Mouse (Mus musculus) neural tube, embryonic 14.5 days (tissue): ENCODE data around the gene Golt1b. TPM values are rescaled to one million over a fixed set of nuclear protein-coding genes. Genes with fewer than 3 reads are reported as not detected.
"Not testable (repeated sequence)": the region's sequence is repeated elsewhere in the genome, so short reads cannot be mapped to it uniquely, and the experiment has no call there.

Source experiments
- ATAC-seq: fragments of 200-750 bp; cut with Nextera tagmentation; 2 replicates; pipeline ENCODE4 v1.8.0; 2017; ENCODE audit warnings: low read depth, mild to moderate bottlenecking, moderate TSS enrichment, moderate library complexity
- H3K27ac ChIP-seq: fragments of 300-500 bp; sonication (generic); 2 replicates; pipeline ENCODE4 v1.5.1; 2014; ENCODE audit warnings: low read depth, mild to moderate bottlenecking, control low read depth, low read length, moderate library complexity, mixed read lengths
- H3K27me3 ChIP-seq: fragments of 300-500 bp; sonication (generic); 2 replicates; pipeline ENCODE4 v1.6.1; 2014; ENCODE audit warnings: low read length; ENCODE audit not compliant: control insufficient read depth, insufficient read depth
- H3K36me3 ChIP-seq: fragments of 300-500 bp; sonication (generic); 2 replicates; pipeline ENCODE4 v1.6.1; 2014; ENCODE audit warnings: low read length, mixed read lengths; ENCODE audit not compliant: control insufficient read depth, insufficient read depth
- H3K4me1 ChIP-seq: fragments of 300-500 bp; sonication (generic); 2 replicates; pipeline ENCODE4 v1.6.1; 2014; ENCODE audit warnings: low read length; ENCODE audit not compliant: control insufficient read depth, insufficient read depth
- H3K4me2 ChIP-seq: fragments of 300-500 bp; sonication (generic); 2 replicates; pipeline ENCODE4 v1.6.1; 2014; ENCODE audit warnings: mild to moderate bottlenecking, low read depth, low read length, control low read depth
- H3K4me3 ChIP-seq: fragments of 300-500 bp; sonication (generic); 2 replicates; pipeline ENCODE4 v1.5.1; 2014; ENCODE audit warnings: low read depth, low read length, control low read depth, mixed read lengths
- H3K9ac ChIP-seq: fragments of 300-500 bp; sonication (generic); replicated peaks from 2 replicates; pipeline ENCODE4 v1.6.1; 2014; ENCODE audit warnings: low read depth, mild to moderate bottlenecking, control low read depth, low read length, mixed read lengths
- H3K9me3 ChIP-seq: fragments of 300-500 bp; sonication (generic); 2 replicates; pipeline ENCODE4 v1.6.1; 2016; ENCODE audit warnings: low read length; ENCODE audit not compliant: control insufficient read depth
- WGBS: fragments of 180-500 bp; shearing (Covaris S2); extraction: QIAGEN DNeasy Blood & Tissue Kit; methylation state at CpG from one replicate; pipeline ENCODE4 v1.1.7; 2014; 5-methylcytosine and 5-hydroxymethylcytosine counted together
- polyA plus RNA-seq: library from polyadenylated mRNA; unstranded; fragments of >200 nt; fragmentation: Nextera tagmentation; extraction: Ambion mirVana; gene quantifications from 2 replicates; pipeline ENCODE4 v1.2.1, GENCODE M21; 2014

The Golt1b gene
- polyA plus RNA-seq: 80.4 and 87.0 TPM in 2 replicates

GRCm38 (mm10) chr6:142387011-142387754 lies at the start of gene Golt1b, which contains the start of gene Recql:
TSS of gene Golt1b (plus strand) at chr6:142387221.
TSS of gene Recql (minus strand) at chr6:142387087.
- Histone ChIP-seq H3K4me2 (peak within 1 kb of the TSS; percentile 79), H3K4me3 (peak within 1 kb of the TSS; percentile 98), H3K27me3 (no peaks in the 10 kb centered on the region), H3K36me3 (no peaks in the 10 kb centered on the region), H3K9ac (peak within 1 kb of the TSS; percentile 88), H3K9me3 (no peaks in the 10 kb centered on the region), H3K4me1 (peaks cover 6% of the 10 kb centered on the region; the same call in 1 of the 2 replicates), H3K27ac (no peak within 1 kb of the TSS; the same call in 1 of the 2 replicates)
- ATAC-seq: peak; percentile 100
- under 1% methylated on average over 77 of the region's 87 CpGs for WGBS

DNA sequence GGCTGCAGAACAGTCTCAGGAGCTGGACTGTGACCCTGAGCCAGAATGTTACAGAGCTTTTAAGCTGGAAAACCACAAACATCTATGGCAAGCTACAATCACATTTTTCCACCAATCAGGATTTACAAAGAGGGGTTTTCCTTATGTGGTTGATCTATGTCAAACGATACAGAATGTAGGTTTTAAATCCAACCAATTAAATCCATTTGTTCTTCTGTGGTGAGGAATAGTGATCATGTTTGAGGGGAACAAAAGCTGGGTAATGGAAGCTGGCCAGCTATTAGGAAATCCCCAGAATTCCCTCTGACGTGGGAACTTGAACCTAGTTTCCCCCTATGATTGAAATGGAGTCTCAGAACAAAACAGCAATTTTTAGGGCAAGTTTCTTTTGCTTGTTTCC lies 48.1 kb upstream of the Golt1b start:
- 72% methylated on average over 2 of the region's 2 CpGs for WGBS
- H3K4me1 ChIP-seq: no peaks in the 10 kb centered on the region
- no peak for ATAC-seq
- H3K27me3 ChIP-seq: no peaks in the 10 kb centered on the region
- H3K4me2 ChIP-seq: no peak overlapping the region
- no peak overlapping the region for H3K9ac ChIP-seq
- no peak overlapping the region for H3K4me3 ChIP-seq
- no peaks in the 10 kb centered on the region for H3K9me3 ChIP-seq
- no peaks in the 10 kb centered on the region for H3K36me3 ChIP-seq
- H3K27ac ChIP-seq: no peak overlapping the region

- H3K9ac ChIP-seq: no peak overlapping the region
- no peak overlapping the region for H3K4me3 ChIP-seq
- whole genome bisulfite sequencing: 62% methylated on average over 2 of the region's 2 CpGs
- no peak for ATAC-seq
- no peak overlapping the region for H3K27ac ChIP-seq
- no peaks in the 10 kb centered on the region for H3K27me3 ChIP-seq
- H3K9me3 ChIP-seq: no peaks in the 10 kb centered on the region
- H3K4me2 ChIP-seq: no peak overlapping the region
- H3K36me3 ChIP-seq: no peaks in the 10 kb centered on the region
- no peaks in the 10 kb centered on the region for H3K4me1 ChIP-seq
These were observed 47.4 kb upstream of the Golt1b start for GRCm38 (mm10) chr6:142339576-142339975.

DNA sequence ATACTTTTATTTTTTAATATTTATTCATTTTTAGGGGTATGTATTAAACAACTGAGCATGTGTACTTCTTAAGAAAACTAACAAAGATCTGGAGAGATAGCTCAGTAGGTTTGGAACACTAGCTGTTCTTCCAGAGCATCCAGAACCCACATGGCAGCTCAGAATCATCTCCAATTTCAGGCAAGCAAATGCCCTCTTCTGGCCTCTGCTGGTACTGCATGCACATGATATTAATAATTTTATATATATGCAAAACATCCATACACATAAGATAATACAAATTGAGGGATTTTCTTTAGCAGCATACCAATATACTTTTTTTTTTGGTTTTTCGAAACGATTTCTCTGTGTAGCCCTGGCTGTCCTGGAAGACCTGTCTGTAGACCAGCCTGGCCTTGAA lies 43.5 kb upstream of the Golt1b start:
- no peak overlapping the region for H3K4me3 ChIP-seq
- H3K27ac ChIP-seq: no peak overlapping the region
- no peak overlapping the region for H3K4me2 ChIP-seq
- H3K9me3 ChIP-seq: no peaks in the 10 kb centered on the region
- H3K27me3 ChIP-seq: no peaks in the 10 kb centered on the region
- no peak overlapping the region for H3K9ac ChIP-seq
- WGBS: 84% methylated on average over 2 of the region's 2 CpGs
- no peak for ATAC-seq
- no peaks in the 10 kb centered on the region for H3K36me3 ChIP-seq
- H3K4me1 ChIP-seq: peaks cover 10% of the 10 kb centered on the region; the same call in 1 of the 2 replicates

DNA sequence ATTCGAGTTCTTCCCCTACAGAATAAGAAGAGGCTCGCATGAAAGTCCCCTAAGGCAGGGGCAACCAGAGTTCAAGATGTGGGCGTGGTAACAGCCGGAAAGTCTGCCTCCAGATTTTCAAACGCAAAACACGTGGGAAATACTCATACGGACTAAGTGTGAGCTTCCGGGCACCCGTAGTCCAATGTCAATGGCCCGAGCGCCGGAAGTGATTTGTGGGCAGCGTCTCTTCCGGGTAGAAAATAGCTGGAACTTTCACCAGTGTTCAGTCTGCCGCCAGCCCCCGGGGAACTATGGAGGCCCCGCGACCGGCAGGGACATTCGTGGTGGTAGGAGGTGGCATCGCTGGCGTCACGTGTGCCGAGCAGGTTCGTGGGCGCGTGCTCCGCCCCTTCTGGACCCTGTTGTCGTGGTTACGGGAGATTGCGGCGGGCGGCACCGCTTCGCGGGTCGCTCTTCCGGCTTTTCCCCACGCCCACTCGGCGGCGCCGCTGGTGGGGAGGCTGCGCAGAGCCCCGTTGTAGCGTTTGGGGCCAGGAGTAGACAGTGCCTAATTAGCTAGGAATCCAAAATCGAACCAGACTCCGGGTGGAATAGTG lies 41.5 kb upstream of the Golt1b start, which contains the start of gene Pyroxd1:
TSS of gene Pyroxd1 (plus strand) at position 215 of the 599 bp plus-strand sequence.
- Histone ChIP-seq H3K9ac (peak within 1 kb of the TSS; percentile 59), H3K4me2 (peak within 1 kb of the TSS; percentile 59), H3K27me3 (no peaks in the 10 kb centered on the region), H3K27ac (peak within 1 kb of the TSS; percentile 72), H3K9me3 (no peaks in the 10 kb centered on the region), H3K4me1 (peaks cover 10% of the 10 kb centered on the region; the same call in 1 of the 2 replicates), H3K36me3 (peaks cover 5% of the 10 kb centered on the region; the same call in 1 of the 2 replicates), H3K4me3 (peak within 1 kb of the TSS; percentile 74)
- under 1% methylated on average over 48 of the region's 48 CpGs for WGBS
- ATAC-seq: peak; percentile 96

- no peak; the same call in 1 of the 2 replicates for ATAC-seq
- H3K36me3 ChIP-seq: peaks cover 10% of the 10 kb centered on the region
- no peaks in the 10 kb centered on the region for H3K27me3 ChIP-seq
- H3K9ac ChIP-seq: peak overlapping the region; percentile 59
- no peaks in the 10 kb centered on the region for H3K9me3 ChIP-seq
- H3K4me3 ChIP-seq: peak overlapping the region; percentile 74
- 60% methylated on average over 12 of the region's 12 CpGs for WGBS
- H3K4me2 ChIP-seq: peak overlapping the region; percentile 59
- peaks cover 10% of the 10 kb centered on the region; the same call in 1 of the 2 replicates for H3K4me1 ChIP-seq
- peak overlapping the region; percentile 72; the same call in 1 of the 2 replicates for H3K27ac ChIP-seq
These were observed 40.6 kb upstream of the Golt1b start for GRCm38 (mm10) chr6:142346181-142347110.

DNA sequence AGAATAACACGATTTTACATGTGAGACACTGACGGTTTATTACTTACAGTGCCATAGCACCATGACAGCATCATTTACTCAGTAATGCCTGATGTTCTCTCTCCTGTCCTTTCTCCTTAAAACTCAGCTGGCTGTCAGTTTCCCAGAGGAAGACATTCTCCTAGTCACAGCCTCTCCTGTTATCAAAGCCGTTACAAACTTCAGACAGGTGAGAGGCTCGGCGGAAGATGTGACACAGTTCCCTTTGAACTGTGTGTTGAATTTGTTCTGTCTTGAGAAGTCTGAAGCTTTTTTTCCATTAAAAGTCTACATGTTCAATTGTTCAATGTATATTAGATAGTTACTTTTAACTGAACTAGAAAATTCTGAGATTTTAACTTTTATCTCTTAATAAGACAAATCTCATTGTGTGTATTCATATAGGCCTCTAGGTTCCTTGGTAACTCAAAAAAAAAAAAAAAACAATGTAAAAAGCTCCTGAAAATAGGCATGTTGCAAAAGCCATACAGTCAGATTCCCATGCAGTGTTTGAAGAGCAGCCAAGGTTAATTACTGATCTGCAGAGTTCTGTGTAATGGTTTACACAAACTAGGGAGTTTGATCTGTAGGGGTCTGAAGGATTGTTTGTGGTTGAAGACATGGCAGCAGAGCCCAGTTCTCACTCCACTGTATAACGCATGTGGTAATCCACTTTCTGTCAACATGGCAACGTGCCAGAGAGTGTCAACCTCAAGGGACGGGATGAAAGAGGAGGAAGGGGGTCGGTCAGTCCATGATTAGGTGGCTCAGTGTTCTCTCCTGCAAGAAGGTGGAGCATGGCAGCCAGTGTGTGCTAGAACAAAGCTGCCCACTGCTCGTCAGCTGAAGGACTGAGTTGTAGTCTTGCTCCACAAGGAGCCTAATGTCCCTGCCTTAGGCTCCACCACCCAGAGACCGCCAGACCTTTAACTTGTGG lies 39.3 kb upstream of the Golt1b start:
- H3K27me3 ChIP-seq: no peaks in the 10 kb centered on the region
- H3K4me1 ChIP-seq: peaks cover 10% of the 10 kb centered on the region; the same call in 1 of the 2 replicates
- ATAC-seq: no peak
- no peak overlapping the region for H3K9ac ChIP-seq
- no peak overlapping the region for H3K4me2 ChIP-seq
- no peaks in the 10 kb centered on the region for H3K9me3 ChIP-seq
- 85% methylated on average over 11 of the region's 11 CpGs for WGBS
- peaks cover 17% of the 10 kb centered on the region for H3K36me3 ChIP-seq
- no peak overlapping the region for H3K27ac ChIP-seq
- H3K4me3 ChIP-seq: no peak overlapping the region

DNA sequence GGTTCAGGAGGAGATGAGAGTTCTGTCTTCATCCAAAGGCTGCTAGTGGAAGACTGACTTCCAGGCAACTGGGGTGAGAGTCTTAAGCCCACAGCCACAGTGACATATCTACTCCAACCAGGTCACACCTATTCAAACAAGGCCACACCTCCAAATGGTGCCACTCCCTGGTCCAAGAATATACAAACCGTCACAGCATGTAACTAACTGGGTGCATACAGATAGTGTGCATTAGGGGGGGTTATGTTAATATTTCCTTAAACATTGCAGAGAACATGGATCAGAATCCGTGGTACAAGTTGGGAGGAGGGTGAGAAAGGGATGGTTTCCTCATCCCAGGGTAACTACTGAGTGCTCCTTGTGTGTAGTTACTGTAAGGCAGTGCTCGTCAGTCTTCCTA lies 34.9 kb upstream of the Golt1b start:
- not testable (repeated sequence) for H3K9me3 ChIP-seq, H3K4me1 ChIP-seq, ATAC-seq, H3K27me3 ChIP-seq, H3K4me2 ChIP-seq, H3K27ac ChIP-seq, H3K9ac ChIP-seq, H3K4me3 ChIP-seq
- H3K36me3 ChIP-seq: peaks cover 40% of the 10 kb centered on the region
- 91% methylated on average over 3 of the region's 3 CpGs for WGBS
